Mouse (Mus musculus) limb, embryonic 14.5 days (tissue): ENCODE data around the gene Alkbh4. TPM values are rescaled to one million over a fixed set of nuclear protein-coding genes. Genes with fewer than 3 reads are reported as not detected.

Source experiments
- ATAC-seq: fragments of 200-750 bp; cut with Nextera tagmentation; 2 replicates; pipeline ENCODE4 v1.8.0; 2017; ENCODE audit warnings: low read depth, moderate number of reproducible peaks, moderate TSS enrichment; ENCODE audit not compliant: low FRiP score
- DNase-seq: peaks from one replicate; pipeline ENCODE4 v3.0.0-alpha.2; 2015; ENCODE audit warnings: low spot score
- H3K27ac ChIP-seq: fragments of 300-500 bp; sonication (generic); replicated peaks from 2 replicates; pipeline ENCODE4 v1.5.1; 2014; ENCODE audit warnings: low read depth, mild to moderate bottlenecking, low read length, moderate library complexity, mixed read lengths
- H3K27me3 ChIP-seq: fragments of 300-500 bp; sonication (generic); 2 replicates; pipeline ENCODE4 v1.6.1; 2014; ENCODE audit warnings: low read length, mixed read lengths; ENCODE audit not compliant: control insufficient read depth, insufficient read depth
- H3K36me3 ChIP-seq: fragments of 300-500 bp; sonication (generic); 2 replicates; pipeline ENCODE4 v1.6.1; 2014; ENCODE audit warnings: mild to moderate bottlenecking, low read length, moderate library complexity, mixed read lengths; ENCODE audit not compliant: control insufficient read depth, insufficient read depth
- H3K4me1 ChIP-seq: fragments of 300-500 bp; sonication (generic); 2 replicates; pipeline ENCODE4 v1.6.1; 2014; ENCODE audit warnings: antibody characterized with exemption, low read length, mixed read lengths; ENCODE audit not compliant: control insufficient read depth, insufficient read depth
- H3K4me2 ChIP-seq: fragments of 300-500 bp; sonication (generic); replicated peaks from 2 replicates; pipeline ENCODE4 v1.6.1; 2014; ENCODE audit warnings: low read depth, mild to moderate bottlenecking, low read length, moderate library complexity; ENCODE audit not compliant: severe bottlenecking
- H3K4me3 ChIP-seq: fragments of 300-500 bp; sonication (generic); replicated peaks from 2 replicates; pipeline ENCODE4 v1.5.1; 2014; ENCODE audit warnings: low read length
- H3K9ac ChIP-seq: fragments of 300-500 bp; sonication (generic); 2 replicates; pipeline ENCODE4 v1.6.1; 2014; ENCODE audit warnings: mild to moderate bottlenecking, low read depth, low read length, moderate library complexity; ENCODE audit not compliant: severe bottlenecking
- H3K9me3 ChIP-seq: fragments of 300-500 bp; sonication (generic); 2 replicates; pipeline ENCODE4 v1.6.1; 2016; ENCODE audit warnings: low read length; ENCODE audit not compliant: control insufficient read depth
- POLR2A ChIP-seq: fragments of 200-500 bp; IDR thresholded peaks from 2 replicates; pipeline ENCODE4 v1.8.0; 2012; ENCODE audit warnings: inconsistent platforms, mild to moderate bottlenecking, moderate library complexity, borderline replicate concordance; ENCODE audit not compliant: insufficient read depth, insufficient read length; ENCODE audit errors: extremely low read depth
- WGBS: fragments of 180-500 bp; shearing (Covaris S2); extraction: QIAGEN DNeasy Blood & Tissue Kit; methylation state at CpG from one replicate; pipeline ENCODE4 v1.1.7; 2014; 5-methylcytosine and 5-hydroxymethylcytosine counted together
- polyA plus RNA-seq, 2 experiments: library from polyadenylated mRNA; depleted of rRNA in 1 of 2; stranded (reverse) in 1 of 2; unstranded in 1 of 2; fragments of >200 nt; fragmentation: Nextera tagmentation in 1 of 2; extraction: Ambion mirVana in 1 of 2; gene quantifications; 2 replicates each; pipeline versions ENCODE4 v1.2.1 to v1.2.3; 2012 to 2014

Alkbh4 gene
- polyA plus RNA-seq (2012; rRNA removed): 20.0 and 28.9 TPM in 2 replicates
- polyA plus RNA-seq (2014; fragmentation: Nextera tagmentation; extraction: Ambion mirVana): 15.0 and 16.1 TPM in 2 replicates

DNA sequence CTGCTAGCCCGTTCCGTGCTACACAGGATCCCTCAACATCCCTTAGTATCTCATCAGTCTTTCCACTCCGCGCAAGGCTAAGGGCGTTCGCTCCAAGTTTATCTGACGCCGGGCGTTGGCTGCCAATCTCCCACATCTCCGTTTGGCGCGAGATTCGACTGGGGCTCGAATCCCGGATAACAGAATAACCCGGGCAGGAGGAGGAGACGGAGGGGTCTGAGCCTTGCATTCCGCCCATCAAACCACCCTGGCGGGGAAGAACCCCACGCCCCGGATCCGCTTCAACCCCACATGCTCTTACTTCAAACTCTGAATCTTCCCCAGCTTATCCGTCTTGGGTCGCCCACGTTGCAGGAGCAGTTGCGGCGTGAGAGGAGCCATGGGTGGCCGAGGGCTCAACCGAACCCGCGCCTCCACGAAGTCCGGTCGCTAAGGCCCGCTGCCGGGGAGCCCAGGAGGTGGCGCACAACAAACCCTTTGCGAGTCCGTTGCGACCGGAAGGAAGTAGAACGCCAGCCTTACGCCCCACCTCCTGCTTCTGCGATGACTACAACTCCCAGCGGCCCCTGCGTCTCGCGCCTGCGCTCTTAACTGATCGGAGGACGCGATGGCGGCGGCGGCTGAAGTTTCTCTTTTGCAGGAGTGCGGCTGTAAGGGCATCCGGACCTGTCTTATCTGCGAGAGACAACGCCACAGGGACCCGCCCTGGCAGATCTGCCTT lies at the start of gene Alkbh4, which contains the start of gene Lrwd1:
TSS of gene Alkbh4 (plus strand) at position 576 of the 721 bp plus-strand sequence.
TSS of gene Lrwd1 (minus strand) at position 504 of the 721 bp plus-strand sequence.
- peaks cover 13% of the 10 kb centered on the region for H3K4me1 ChIP-seq
- ATAC-seq: peak; percentile 94
- H3K27ac ChIP-seq: 0 out of 2 replicates have a peak within 1 kb of the TSS, but pooled peaks have one; percentile 38
- H3K9me3 ChIP-seq: no peaks in the 10 kb centered on the region
- 0 out of 2 replicates have a peak, but pooled peaks have one; percentile 20 for TF ChIP-seq POLR2A
- H3K4me3 ChIP-seq: peak within 1 kb of the TSS; percentile 64
- H3K4me2 ChIP-seq: peak within 1 kb of the TSS; percentile 77
- under 1% methylated on average over 60 of the region's 60 CpGs for WGBS
- H3K9ac ChIP-seq: peak within 1 kb of the TSS; percentile 71
- no peaks in the 10 kb centered on the region for H3K27me3 ChIP-seq
- H3K36me3 ChIP-seq: peaks cover 40% of the 10 kb centered on the region
- peak; percentile 98 for DNase-seq

- TF ChIP-seq POLR2A: no peak
- Histone ChIP-seq H3K36me3 (no peaks in the 10 kb centered on the region; the same call in none of the 2 replicates), H3K27me3 (no peaks in the 10 kb centered on the region), H3K27ac (no peak overlapping the region), H3K4me1 (peaks cover 9% of the 10 kb centered on the region; the same call in 1 of the 2 replicates), H3K4me3 (no peak overlapping the region), H3K4me2 (no peak overlapping the region), H3K9me3 (no peaks in the 10 kb centered on the region), H3K9ac (no peak overlapping the region)
- DNase-seq (no peak), ATAC-seq (no peak)
- 86% methylated on average over 8 of the region's 8 CpGs for WGBS
Measured at GRCm38 (mm10) chr5:136086290-136086689, 49.7 kb upstream of the Alkbh4 start.

- no peak overlapping the region for H3K4me3 ChIP-seq
- 17% methylated on average over 14 of the region's 14 CpGs for WGBS
Measured at GRCm38 (mm10) chr5:136088821-136089575, 46.9 kb upstream of the Alkbh4 start.

GRCm38 (mm10) chr5:136091927-136092326 lies 44.0 kb upstream of the Alkbh4 start:
- H3K4me2 ChIP-seq: no peak overlapping the region
- H3K36me3 ChIP-seq: no peaks in the 10 kb centered on the region; the same call in none of the 2 replicates
- no peaks in the 10 kb centered on the region for H3K4me1 ChIP-seq
- no peak for ATAC-seq
- H3K27me3 ChIP-seq: no peaks in the 10 kb centered on the region
- H3K9ac ChIP-seq: no peak overlapping the region
- no peak overlapping the region for H3K27ac ChIP-seq
- no peak for DNase-seq
- no peaks in the 10 kb centered on the region for H3K9me3 ChIP-seq
- TF ChIP-seq POLR2A: no peak
- 61% methylated on average over 5 of the region's 5 CpGs for WGBS
- H3K4me3 ChIP-seq: no peak overlapping the region

More at GRCm38 (mm10) chr5:136088821-136089575, 46.9 kb upstream of the Alkbh4 start:
- Histone ChIP-seq H3K9ac (no peak overlapping the region), H3K27me3 (no peaks in the 10 kb centered on the region), H3K4me1 (peaks cover 7% of the 10 kb centered on the region; the same call in 1 of the 2 replicates), H3K4me2 (no peak overlapping the region), H3K27ac (no peak overlapping the region), H3K9me3 (no peaks in the 10 kb centered on the region), H3K36me3 (no peaks in the 10 kb centered on the region; the same call in none of the 2 replicates)
- TF ChIP-seq POLR2A: no peak
- ATAC-seq: no peak
- DNase-seq: no peak
